Mouse (Mus musculus) limb, embryonic 14.5 days (tissue): Measurements from ENCODE around the gene Emd. TPM values are rescaled to one million over a fixed set of nuclear protein-coding genes. Genes with fewer than 3 reads are reported as not detected.

Experiments
- ATAC-seq: fragments of 200-750 bp; cut with Nextera tagmentation; 2 replicates; pipeline ENCODE4 v1.8.0; 2017; ENCODE audit warnings: low read depth, moderate number of reproducible peaks, moderate TSS enrichment; ENCODE audit not compliant: low FRiP score
- DNase-seq: peaks from one replicate; pipeline ENCODE4 v3.0.0-alpha.2; 2015; ENCODE audit warnings: low spot score
- H3K27ac ChIP-seq: fragments of 300-500 bp; sonication (generic); replicated peaks from 2 replicates; pipeline ENCODE4 v1.5.1; 2014; ENCODE audit warnings: low read depth, mild to moderate bottlenecking, low read length, moderate library complexity, mixed read lengths
- H3K27me3 ChIP-seq: fragments of 300-500 bp; sonication (generic); 2 replicates; pipeline ENCODE4 v1.6.1; 2014; ENCODE audit warnings: low read length, mixed read lengths; ENCODE audit not compliant: control insufficient read depth, insufficient read depth
- H3K36me3 ChIP-seq: fragments of 300-500 bp; sonication (generic); 2 replicates; pipeline ENCODE4 v1.6.1; 2014; ENCODE audit warnings: mild to moderate bottlenecking, low read length, moderate library complexity, mixed read lengths; ENCODE audit not compliant: control insufficient read depth, insufficient read depth
- H3K4me1 ChIP-seq: fragments of 300-500 bp; sonication (generic); 2 replicates; pipeline ENCODE4 v1.6.1; 2014; ENCODE audit warnings: antibody characterized with exemption, low read length, mixed read lengths; ENCODE audit not compliant: control insufficient read depth, insufficient read depth
- H3K4me2 ChIP-seq: fragments of 300-500 bp; sonication (generic); replicated peaks from 2 replicates; pipeline ENCODE4 v1.6.1; 2014; ENCODE audit warnings: low read depth, mild to moderate bottlenecking, low read length, moderate library complexity; ENCODE audit not compliant: severe bottlenecking
- H3K4me3 ChIP-seq: fragments of 300-500 bp; sonication (generic); replicated peaks from 2 replicates; pipeline ENCODE4 v1.5.1; 2014; ENCODE audit warnings: low read length
- H3K9ac ChIP-seq: fragments of 300-500 bp; sonication (generic); 2 replicates; pipeline ENCODE4 v1.6.1; 2014; ENCODE audit warnings: mild to moderate bottlenecking, low read depth, low read length, moderate library complexity; ENCODE audit not compliant: severe bottlenecking
- H3K9me3 ChIP-seq: fragments of 300-500 bp; sonication (generic); 2 replicates; pipeline ENCODE4 v1.6.1; 2016; ENCODE audit warnings: low read length; ENCODE audit not compliant: control insufficient read depth
- POLR2A ChIP-seq: fragments of 200-500 bp; IDR thresholded peaks from 2 replicates; pipeline ENCODE4 v1.8.0; 2012; ENCODE audit warnings: inconsistent platforms, mild to moderate bottlenecking, moderate library complexity, borderline replicate concordance; ENCODE audit not compliant: insufficient read depth, insufficient read length; ENCODE audit errors: extremely low read depth
- WGBS: fragments of 180-500 bp; shearing (Covaris S2); extraction: QIAGEN DNeasy Blood & Tissue Kit; methylation state at CpG from one replicate; pipeline ENCODE4 v1.1.7; 2014; 5-methylcytosine and 5-hydroxymethylcytosine counted together
- polyA plus RNA-seq, 2 experiments: library from polyadenylated mRNA; depleted of rRNA in 1 of 2; stranded (reverse) in 1 of 2; unstranded in 1 of 2; fragments of >200 nt; fragmentation: Nextera tagmentation in 1 of 2; extraction: Ambion mirVana in 1 of 2; gene quantifications; 2 replicates each; pipeline versions ENCODE4 v1.2.1 to v1.2.3; 2012 to 2014

Gene Emd
- polyA plus RNA-seq, 2 experiments, result 28.0 to 107 TPM

DNA sequence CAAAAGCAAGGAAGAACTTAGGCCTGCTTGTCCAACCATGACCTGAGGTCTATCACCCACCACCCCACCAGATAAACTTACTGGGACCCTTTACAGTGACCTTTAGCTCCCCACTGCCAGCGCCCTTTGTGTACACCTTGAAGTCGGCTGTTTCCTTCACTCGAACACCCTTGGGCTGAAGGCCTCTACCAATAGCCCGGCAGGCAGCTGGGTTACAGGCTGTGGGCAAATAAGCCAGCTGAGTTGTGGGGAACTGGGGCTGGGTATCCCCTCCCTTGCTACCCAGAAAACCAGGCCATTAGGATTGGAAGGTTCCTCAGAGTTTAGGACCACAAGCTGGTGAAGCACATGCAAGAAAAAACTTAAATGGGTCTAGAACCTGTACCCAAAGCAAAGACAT is 14.2 kb upstream of the Emd start:
- no peak overlapping the region for H3K9ac ChIP-seq
- peaks cover 77% of the 10 kb centered on the region for H3K36me3 ChIP-seq
- DNase-seq, result no peak
- TF ChIP-seq POLR2A, result no peak
- H3K4me1 ChIP-seq, result no peaks in the 10 kb centered on the region
- no peak for ATAC-seq
- H3K4me3 ChIP-seq, result no peak overlapping the region
- H3K9me3 ChIP-seq, result no peaks in the 10 kb centered on the region
- 86% methylated on average over 4 of the region's 4 CpGs for WGBS
- H3K27ac ChIP-seq, result no peak overlapping the region
- H3K27me3 ChIP-seq, result no peaks in the 10 kb centered on the region
- H3K4me2 ChIP-seq, result no peak overlapping the region

DNA sequence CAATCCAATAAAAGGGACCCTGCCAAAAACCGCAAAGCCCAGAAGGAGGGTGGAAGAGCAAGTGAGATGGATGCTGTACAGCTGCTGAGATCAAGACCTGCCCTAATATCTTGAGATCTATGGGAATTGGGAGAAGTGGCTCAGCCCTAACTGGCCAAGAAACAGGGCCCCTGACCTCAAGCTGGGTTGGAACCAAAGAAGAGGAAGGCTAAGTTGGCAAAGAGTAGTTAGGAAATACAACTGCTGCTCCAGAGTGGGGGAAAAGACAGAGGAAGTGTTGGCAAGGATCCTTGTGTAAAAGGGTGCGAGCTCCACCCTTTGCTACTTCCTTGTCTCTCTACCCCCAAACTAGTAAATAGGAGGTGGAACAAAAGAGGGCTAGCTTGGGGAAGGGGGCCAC is 11.1 kb upstream of the Emd start:
- no peak for ATAC-seq
- Histone ChIP-seq H3K4me3 (peak overlapping the region; percentile 55; the same call in 1 of the 2 replicates), H3K9ac (peak overlapping the region; percentile 25; the same call in 1 of the 2 replicates), H3K27ac (no peak overlapping the region), H3K27me3 (no peaks in the 10 kb centered on the region), H3K4me1 (no peaks in the 10 kb centered on the region), H3K36me3 (peaks cover 52% of the 10 kb centered on the region), H3K4me2 (peak overlapping the region; percentile 60), H3K9me3 (no peaks in the 10 kb centered on the region)
- 85% methylated on average over 2 of the region's 2 CpGs for WGBS
- no peak for DNase-seq
- no peak for TF ChIP-seq POLR2A

DNA sequence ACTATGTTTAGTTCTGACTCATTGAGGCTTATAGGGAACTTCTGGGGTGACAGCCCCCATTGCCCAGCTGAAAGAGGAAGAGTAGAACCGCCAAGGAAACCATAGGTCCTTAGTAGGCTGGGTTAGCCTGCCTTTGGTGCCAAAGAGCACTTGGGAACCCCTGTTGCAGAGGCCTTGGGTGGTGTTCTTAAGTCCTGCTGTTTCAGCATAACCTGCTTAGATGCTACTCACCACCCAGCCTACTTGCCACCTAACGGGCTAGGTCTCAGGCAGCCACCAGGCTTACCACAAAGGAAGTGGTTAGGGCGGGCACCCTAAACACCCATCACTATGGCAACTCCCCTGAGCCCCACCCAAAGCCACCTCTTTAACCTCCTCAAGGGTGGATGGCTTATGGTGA is 10.7 kb upstream of the Emd start:
- no peak for DNase-seq
- no peak for TF ChIP-seq POLR2A
- Histone ChIP-seq H3K9ac (peak overlapping the region; percentile 25; the same call in 1 of the 2 replicates), H3K27me3 (no peaks in the 10 kb centered on the region), H3K36me3 (peaks cover 48% of the 10 kb centered on the region), H3K4me3 (peak overlapping the region; percentile 55), H3K27ac (no peak overlapping the region), H3K9me3 (no peaks in the 10 kb centered on the region), H3K4me2 (peak overlapping the region; percentile 60), H3K4me1 (no peaks in the 10 kb centered on the region)
- ATAC-seq, result no peak
- 69% methylated on average over 3 of the region's 3 CpGs for WGBS

DNA sequence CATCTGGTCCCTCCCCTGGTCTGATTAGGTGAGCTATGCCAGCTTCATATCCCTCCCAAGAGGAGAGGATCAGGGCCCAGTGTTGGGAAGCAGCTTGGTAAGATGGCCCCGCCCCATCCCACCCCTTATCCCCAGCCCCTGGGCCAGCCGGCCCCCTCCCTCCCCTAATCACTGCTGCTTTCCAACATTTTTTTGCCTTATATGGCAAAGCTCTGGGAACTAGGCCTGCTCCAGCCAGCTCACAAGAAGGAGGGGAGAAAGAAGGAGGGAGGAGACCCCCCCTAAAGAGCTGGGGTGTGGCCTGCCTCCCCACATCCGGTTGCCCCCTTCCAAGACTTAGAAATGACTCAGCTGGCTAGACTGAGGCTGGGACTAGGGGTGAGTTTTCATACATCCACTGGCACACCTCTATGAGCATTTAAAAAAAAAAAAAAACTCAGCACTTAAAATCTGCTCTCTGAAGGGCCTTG is 9.8 kb upstream of the Emd start:
- Histone ChIP-seq H3K36me3 (peaks cover 40% of the 10 kb centered on the region), H3K27ac (peak overlapping the region; percentile 92; the same call in 1 of the 2 replicates), H3K4me1 (no peaks in the 10 kb centered on the region), H3K9me3 (no peaks in the 10 kb centered on the region), H3K27me3 (no peaks in the 10 kb centered on the region), H3K4me3 (peak overlapping the region; percentile 55), H3K9ac (peak overlapping the region; percentile 82), H3K4me2 (peak overlapping the region; percentile 60)
- DNase-seq (peak; percentile 85), ATAC-seq (peak; percentile 62)
- 31% methylated on average over 3 of the region's 3 CpGs for WGBS
- no peak for TF ChIP-seq POLR2A

DNA sequence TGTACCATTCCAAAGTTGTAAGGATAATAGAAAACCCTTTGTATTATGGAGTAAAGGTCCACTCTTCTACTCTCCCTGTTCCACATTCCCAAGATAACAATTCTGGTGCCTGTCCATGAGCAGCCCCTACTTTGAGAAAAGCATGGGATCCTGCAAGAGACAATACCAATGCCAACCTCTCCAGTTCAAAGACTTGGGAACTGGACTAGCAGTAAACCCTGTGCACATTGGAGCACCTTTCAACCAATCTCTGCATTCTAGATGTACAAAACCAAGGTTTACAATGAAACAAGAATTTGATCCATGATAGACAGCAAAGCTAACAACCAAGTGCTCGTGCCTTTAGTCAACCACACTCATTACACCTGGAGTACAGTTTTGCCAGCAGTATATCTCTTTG is 9.4 kb upstream of the Emd start:
- no peak for TF ChIP-seq POLR2A
- H3K4me3 ChIP-seq, result peak overlapping the region; percentile 55
- no peaks in the 10 kb centered on the region for H3K9me3 ChIP-seq
- WGBS, result 13% methylated on average over 1 of the region's 1 CpGs
- H3K27me3 ChIP-seq, result no peaks in the 10 kb centered on the region
- no peak for DNase-seq
- peak overlapping the region; percentile 82 for H3K9ac ChIP-seq
- H3K36me3 ChIP-seq, result peaks cover 35% of the 10 kb centered on the region
- no peaks in the 10 kb centered on the region for H3K4me1 ChIP-seq
- ATAC-seq, result no peak
- peak overlapping the region; percentile 60 for H3K4me2 ChIP-seq
- peak overlapping the region; percentile 92 for H3K27ac ChIP-seq

DNA sequence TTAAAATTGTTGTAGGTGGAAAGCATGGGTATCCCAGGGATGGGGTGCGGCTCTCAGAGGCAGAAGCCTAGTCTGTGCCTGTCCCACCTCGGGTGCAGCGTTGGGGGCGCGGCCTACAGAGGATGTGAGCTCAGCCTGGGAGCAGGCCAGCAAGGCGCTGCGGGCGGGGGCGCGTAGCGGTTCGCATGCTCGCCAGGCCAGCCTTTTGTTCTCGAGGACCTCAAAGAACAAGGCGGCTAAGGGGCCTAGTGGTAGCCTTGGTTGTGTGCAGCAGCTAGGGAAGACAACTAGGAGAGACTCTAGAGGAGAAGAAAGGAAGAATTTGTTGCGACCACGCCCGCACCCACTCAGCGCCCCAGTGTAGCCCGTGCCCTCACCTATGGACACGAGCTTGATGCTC is 8.8 kb upstream of the Emd start:
- Histone ChIP-seq H3K9ac (peak overlapping the region; percentile 82), H3K4me3 (peak overlapping the region; percentile 55), H3K4me2 (peak overlapping the region; percentile 60), H3K36me3 (peaks cover 29% of the 10 kb centered on the region), H3K27me3 (no peaks in the 10 kb centered on the region), H3K27ac (peak overlapping the region; percentile 92), H3K9me3 (no peaks in the 10 kb centered on the region), H3K4me1 (no peaks in the 10 kb centered on the region)
- WGBS, result 29% methylated on average over 14 of the region's 21 CpGs
- peak; percentile 47 for ATAC-seq
- no peak for TF ChIP-seq POLR2A
- DNase-seq, result peak; percentile 77
